Mouse (Mus musculus): ENCODE data around the gene March6.

DNA sequence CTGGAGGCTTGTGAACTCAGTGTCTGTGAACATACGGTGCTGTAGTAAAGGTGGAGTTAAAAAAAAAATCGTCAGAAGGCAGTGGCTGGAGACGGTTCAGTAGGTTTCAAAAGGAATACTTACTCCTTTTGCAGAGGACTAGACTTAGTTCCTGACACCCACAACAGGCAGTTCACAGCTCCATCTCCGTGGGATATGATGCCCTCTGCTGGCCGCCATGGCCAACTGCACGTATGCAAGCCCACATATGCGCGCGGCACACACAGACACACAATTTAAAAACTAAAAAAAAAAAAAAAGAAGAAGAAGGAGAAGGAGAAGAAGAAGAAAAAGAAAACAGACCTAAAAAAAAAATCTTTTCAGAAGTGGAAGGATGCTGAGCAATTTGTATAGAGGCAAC, 111.8 kb downstream of the March6 start:
- TF ChIP-seq CTCF (IDR thresholded peaks at IDR 0.05; ENCODE audit: low read depth, low read length) (peak; percentile 69), POLR2A (IDR thresholded peaks at IDR 0.05; ENCODE audit: borderline replicate concordance, low read depth, low read length) (no peak)
